Mouse (Mus musculus): ENCODE measurements around the gene Acoxl.

The Acoxl gene

DNA sequence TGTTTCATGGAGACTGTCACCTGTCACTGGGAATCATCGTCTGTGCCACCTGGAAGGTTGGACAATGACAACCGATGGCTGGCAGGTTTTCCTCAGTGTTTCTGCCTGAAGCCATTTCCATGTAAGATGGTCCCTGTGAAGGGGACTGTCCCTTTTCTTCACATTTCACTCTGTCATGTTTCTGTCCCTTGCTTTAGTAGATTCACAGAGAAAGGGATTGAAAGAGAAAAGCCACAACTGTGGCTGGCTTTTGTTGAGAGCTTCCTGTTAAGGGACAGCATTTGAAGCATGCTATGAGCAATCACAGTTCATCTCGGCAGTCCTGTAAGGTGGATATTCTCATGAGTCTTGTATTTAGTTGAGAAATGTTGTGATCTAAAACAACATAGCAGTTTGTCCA, 52.4 kb downstream of the Acoxl start:
- no peak for DNase-seq (ENCODE audit: low read depth in 1 of 2, low spot score in 2 of 2)

DNA sequence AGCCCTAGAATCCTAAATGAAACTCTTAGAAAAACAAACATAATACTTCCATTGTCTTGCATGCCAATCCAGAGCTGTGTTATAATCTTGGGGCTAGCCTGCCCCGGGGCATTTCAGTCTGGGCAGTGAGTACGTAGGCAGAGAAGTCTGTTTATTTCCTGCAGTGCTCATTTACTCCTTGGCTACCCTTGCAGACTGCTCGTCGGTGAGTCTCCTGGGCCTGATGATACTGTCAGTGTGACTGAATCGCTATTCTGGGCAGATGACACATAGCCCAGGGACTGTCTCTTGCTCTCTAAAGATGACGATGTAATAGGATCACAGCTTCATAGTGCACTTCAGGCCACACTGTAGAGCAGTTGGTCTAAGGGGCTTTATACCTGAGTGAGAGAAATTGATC, 56.2 kb downstream of the Acoxl start:
- no peak for DNase-seq (ENCODE audit: low read depth in 1 of 2, low spot score in 2 of 2)

GRCm38 (mm10) chr2:127897718-127898117, 59.0 kb downstream of the Acoxl start:
- no peak for DNase-seq (ENCODE audit: low read depth in 1 of 2, low spot score in 2 of 2)

DNA sequence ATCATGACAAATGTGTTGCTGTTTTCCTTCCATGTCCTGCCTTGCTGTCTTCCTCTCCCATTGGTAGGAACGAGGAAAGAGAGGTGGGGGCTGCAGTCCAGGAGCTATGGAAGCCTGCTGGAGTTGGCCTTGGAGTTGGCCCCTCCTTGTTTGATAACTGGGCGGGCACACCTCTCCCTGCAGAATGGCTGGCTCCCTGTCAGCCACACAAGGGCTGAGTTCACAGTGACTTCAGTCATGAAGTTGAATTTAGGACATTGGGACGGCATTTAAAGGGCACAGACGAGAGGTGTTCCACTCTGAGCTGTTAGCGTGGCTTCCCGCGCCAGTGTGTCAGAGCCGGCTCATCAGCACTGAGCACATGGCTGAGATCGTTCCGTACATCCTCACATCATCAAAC, 66.2 kb downstream of the Acoxl start:
- DNase-seq (ENCODE audit: low read depth in 1 of 2, low spot score in 2 of 2) = no peak

DNA sequence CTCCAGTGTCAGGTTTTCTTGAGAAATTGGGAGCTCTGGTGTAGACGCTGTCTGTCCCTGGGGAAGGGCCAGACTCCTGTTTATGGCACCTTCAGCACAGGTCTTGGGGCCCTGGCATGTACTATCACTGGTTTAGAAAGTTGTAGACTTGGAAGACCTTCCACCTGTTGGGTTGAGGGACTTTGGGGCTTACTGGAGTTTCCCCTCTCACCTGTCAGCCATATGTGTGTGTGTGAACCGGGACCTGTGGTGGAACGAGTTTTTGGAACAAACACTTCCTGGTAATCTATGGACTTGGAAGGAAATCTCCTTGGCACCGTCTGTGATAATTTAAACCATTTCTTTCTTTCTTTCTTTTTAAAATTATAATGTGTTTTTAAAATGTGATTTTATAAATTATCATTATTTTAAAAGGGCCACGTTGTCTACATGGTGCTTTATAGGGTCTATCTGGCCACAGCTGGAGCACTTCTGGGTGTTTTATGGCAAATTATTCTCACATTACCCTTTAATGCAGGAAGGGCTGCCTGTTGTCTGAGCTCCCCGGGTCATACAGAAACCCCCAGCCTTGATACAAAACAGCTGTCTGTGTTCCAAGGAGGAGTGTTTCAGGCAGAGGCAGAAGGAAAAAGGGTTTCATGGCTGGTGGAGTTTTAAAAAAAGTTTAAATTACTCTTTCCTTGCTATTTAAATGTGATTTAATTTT, 68.5 kb downstream of the Acoxl start:
- DNase-seq (ENCODE audit: low read depth in 1 of 2, low spot score in 2 of 2) = no peak

- DNase-seq (ENCODE audit: low read depth in 1 of 2, low spot score in 2 of 2) = no peak
Observed at GRCm38 (mm10) chr2:127907679-127908042, 69.0 kb downstream of the Acoxl start.

DNA sequence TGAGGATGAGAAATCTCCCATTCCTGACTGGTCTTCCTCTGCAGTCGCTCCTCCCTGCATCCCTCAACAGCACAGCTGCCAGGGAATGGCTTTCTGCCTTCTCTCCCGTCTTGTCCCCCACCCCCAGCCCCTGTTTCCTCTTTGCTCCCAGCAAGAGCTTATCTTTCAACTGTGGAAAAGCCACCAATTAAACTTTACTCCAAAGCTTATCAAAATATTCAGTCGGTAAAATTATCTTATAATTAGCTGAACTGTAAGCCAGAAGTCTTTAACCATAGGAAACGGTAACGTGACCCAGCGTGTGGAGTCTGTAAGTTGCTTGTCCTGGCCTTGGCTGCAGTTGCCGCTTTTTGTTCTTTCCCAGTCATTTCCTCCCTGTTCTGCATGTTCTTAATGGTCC, 70.2 kb downstream of the Acoxl start:
- no peak for DNase-seq (ENCODE audit: low read depth in 1 of 2, low spot score in 2 of 2)

GRCm38 (mm10) chr2:127909790-127910189, 71.1 kb downstream of the Acoxl start:
- DNase-seq (ENCODE audit: low read depth in 1 of 2, low spot score in 2 of 2) = no peak

GRCm38 (mm10) chr2:127911579-127911978, 72.9 kb downstream of the Acoxl start:
- no peak for DNase-seq (ENCODE audit: low read depth in 1 of 2, low spot score in 2 of 2)

GRCm38 (mm10) chr2:127914047-127914446, 75.4 kb downstream of the Acoxl start:
- no peak for DNase-seq (ENCODE audit: low read depth in 1 of 2, low spot score in 2 of 2)

DNA sequence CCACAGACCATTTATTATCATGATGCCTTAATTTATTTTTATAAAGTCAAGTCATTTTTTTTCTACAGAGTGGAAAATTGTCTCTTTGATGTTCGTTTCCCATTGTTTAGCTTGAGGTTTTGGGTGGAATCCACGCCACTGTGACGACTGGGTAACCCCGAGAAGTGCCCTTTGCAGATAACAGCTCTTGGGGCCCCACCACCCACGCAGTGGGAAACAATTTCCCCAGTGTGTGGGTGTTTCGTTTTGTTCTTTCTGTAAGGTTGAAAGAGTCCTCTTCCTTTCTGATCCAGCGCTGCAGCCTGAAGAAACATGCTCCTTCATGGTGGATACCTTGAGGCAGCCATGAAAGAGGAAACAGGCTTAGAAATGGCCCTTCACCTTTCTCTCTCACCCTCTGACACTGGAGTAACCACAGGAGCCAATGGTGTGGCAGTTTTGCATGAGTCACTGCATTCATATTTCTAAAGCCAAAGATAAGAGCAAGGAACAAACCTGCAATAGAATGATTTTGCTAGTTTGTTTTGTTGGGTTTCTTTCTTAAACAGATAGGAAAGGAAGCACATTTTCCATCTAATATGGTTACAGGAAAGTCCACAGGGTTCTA, 78.2 kb downstream of the Acoxl start:
- no peak for DNase-seq (ENCODE audit: low read depth in 1 of 2, low spot score in 2 of 2)

GRCm38 (mm10) chr2:127919740-127920139, 81.1 kb downstream of the Acoxl start:
- DNase-seq (ENCODE audit: low read depth in 1 of 2, low spot score in 2 of 2) = no peak

DNA sequence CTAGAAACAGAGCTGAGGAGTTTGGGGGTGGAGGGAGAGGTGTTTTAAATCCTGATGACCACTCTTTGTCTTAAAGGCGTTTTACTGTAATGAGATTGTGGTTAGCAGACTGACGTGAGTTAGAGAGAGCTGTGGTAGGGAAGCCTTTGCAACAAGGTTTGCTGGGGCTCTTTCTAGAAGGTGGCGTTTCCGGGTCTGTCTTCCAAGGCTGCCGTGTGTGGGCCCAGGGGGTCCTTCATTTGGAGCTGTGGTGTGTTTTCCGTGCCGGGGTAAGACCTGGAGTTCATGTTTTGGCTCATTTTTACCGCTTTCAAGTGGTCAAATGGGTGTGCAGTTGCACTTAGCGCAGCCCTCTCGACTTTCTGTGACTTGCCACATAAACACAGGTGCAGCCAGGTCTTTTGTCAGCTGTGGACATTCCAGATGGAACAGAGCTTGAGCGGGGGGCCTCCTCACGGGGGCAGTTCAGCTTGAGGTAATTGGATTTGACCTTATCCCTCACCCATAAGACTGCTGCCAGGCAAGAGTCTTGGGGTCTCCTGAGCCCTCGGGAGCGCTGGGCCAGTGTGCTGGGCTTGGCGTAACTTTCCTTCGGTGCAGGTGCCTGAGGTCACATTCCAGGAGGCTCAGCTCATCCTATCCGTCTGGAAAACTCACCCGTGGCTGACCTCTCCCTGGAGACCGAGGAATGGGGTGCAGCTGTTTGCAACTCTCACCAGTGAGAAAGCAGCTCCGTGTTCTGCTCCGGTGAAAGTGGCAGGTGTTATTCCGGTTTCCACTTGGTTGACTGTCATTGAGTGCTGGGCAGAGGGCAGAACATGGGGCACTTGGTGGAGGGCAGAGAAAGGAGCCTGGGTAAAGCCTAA, 83.6 kb downstream of the Acoxl start:
- no peak for DNase-seq (ENCODE audit: low read depth in 1 of 2, low spot score in 2 of 2)

- DNase-seq (ENCODE audit: low read depth in 1 of 2, low spot score in 2 of 2) = no peak
Observed at GRCm38 (mm10) chr2:127923077-127923680, 84.5 kb downstream of the Acoxl start.

DNA sequence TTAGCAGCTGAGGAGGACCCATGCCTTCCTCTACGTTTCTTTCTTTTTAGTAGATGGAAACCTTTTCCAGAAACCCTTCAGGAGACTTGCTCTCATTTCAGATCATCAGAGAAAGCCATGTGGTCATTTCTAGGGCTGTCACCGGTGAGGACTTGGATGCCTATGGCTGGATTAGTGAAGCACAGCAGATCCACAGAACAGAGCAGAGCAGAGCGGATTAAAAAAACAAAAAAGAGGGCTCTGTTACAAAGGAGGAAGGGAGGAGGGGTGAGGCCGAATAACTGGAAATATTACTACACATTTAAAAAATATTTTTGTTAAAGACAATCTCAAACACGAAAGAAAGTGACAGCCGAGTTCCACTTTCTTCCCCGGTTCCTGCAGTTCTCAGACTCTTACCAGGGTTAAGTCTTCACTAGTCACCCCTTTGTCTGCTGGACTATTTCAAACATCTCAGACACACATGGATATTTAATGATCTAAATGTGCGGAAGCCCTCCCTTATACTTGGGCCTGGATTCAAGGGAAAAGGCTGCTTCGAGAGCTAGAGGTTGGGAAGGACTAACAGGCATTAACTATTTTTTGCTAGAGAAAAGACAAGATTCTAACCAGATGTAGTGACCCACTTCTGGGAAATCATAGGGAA, 88.1 kb downstream of the Acoxl start:
- DNase-seq (ENCODE audit: low read depth in 1 of 2, low spot score in 2 of 2) = no peak

DNA sequence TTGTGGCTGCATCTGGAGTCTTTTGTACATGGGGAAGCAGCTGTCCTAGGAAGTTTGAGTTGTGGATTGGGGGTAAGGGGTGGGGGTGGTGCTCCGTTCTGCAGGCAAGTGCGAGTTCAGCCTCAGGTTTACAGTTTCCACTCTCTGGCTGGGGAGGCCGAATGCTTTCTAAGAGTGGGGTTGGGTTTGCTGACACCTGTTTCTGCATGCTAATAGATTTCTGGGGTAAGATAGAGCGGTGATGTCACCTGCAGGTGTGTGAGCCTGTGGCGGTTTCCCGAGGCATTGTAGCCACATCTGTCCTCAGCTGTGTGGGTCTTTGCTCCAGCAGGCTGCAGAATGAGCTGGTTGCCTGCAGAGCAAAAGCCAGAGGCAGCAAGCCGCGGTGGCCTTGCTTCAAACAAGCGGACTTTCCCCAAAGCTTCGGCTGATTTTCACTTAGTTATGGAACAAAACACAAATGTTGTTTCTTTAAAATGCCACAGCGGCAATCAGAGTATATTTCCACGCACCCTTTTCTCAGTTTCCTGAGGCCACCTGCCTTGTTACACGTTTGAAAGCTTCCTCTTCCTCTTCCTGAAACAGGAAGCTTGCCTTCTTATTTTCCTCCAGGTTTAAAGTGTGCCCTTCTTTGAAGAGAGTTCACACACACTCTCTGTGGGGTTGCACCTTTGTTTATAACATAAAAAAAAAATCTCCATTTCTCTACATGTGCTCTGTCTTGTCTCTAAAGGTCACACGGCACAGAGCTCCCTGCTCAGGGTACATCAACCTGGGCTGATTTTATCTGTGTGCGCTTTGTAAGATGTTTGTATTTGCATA, 89.0 kb downstream of the Acoxl start:
- DNase-seq (ENCODE audit: low read depth in 1 of 2, low spot score in 2 of 2) = no peak

DNA sequence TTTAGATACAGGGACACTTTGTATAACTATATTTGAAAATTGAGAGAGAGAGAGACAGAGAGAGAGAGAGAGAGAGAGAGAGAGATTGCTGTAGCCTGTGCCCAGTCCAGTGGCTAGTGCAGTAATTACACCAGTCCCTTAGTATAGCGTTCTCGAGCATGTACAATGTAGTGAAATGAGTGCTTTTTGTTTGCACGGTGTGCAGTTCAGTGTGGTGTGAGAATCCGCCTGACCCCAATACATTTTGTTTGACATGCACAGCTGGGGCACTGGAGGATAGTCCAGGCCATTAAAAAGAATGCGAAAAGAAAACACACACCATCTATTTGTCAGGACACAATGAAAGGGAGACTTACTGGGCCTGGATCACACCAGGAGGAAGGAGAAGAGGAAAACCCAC, 89.6 kb downstream of the Acoxl start:
- DNase-seq (ENCODE audit: low read depth in 1 of 2, low spot score in 2 of 2) = no peak

- no peak for DNase-seq (ENCODE audit: low read depth in 1 of 2, low spot score in 2 of 2)
Observed at GRCm38 (mm10) chr2:127928871-127929270, 90.2 kb downstream of the Acoxl start.

DNA sequence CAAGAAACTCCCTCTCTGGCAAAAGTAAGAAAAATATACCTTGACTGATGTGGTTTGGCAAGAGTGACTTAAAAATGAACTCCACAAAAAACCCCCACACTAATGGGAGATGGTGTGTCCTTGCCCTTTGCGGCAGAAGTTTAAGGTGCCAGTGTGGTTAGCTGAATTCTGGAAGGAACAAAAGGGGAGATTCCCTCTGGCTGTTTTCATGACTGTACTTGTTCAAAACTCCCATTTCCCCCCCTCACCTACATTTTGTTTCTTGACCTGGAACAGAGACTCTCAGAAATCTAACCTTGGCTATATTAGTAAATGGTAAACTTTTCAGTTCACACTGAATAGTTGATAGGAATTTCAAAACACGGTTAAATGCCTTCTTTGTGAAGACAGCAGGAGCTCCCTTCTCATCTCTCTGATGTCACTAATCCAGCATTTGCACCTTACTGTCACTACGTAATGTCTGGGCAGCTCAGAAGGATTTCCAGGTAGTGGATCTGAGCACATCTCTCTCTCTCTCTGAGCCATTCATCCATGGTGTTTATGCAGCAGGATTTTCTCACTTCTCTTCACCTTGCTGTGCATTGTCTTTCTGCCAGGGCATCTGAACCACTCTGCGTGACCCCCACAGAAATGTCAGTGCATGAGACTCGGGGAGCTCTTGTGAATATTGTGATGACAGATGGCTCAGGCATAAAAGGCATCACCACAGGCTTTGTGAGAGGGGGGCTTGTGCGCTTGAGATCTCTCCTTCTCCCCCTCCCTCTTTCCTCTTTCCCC, 91.5 kb downstream of the Acoxl start:
- DNase-seq (ENCODE audit: low read depth in 1 of 2, low spot score in 2 of 2) = no peak

DNA sequence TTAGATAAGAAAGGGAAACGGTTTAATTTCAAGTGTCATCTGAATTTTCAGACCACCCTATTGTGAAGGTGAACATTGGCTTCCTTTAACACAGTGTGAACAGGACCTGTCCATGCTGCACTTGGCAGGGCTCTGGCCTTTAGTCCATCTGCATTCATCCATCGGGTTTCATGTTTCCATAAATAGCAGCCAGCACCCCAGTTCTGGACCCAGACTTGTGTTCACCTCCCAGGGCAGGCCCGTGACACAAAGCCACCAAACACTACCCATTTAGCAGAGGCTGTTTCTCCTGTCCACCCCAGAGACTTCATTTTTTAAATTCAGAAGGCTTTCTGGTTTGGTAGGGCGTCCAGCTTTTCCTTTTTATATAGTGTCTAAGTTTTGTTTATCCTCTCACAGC, 92.9 kb downstream of the Acoxl start:
- no peak for DNase-seq (ENCODE audit: low read depth in 1 of 2, low spot score in 2 of 2)
